Mouse (Mus musculus) left cerebral cortex, adult 9 months (tissue): ENCODE measurements around the gene Dnajb11.

Experiments used
- DNase-seq, 2 experiments: peaks; one replicate each; pipeline ENCODE4 v3.0.0; 2022; ENCODE audit warnings: low spot score in 2 of 2

The Dnajb11 gene

DNA sequence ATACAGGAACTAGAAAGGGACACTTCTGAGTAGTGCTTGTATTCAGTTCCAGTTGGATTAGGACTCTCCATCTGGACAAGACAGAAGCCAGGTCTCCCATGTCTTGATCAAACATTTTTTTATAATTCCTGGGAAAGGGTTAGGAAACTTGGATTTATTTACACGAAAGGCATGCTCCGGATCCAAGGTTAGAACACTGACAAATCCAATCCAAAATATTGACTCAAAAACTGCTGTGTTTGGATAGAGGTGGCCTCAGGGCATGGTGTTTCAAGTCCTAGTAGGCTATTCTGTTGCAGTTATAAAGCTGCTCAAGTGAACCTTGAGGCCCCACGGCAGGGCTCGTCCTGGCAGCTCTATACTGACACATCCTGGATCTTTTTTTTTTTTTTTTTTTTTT is 64.8 kb downstream of the Dnajb11 start:
- no peak for DNase-seq
